Mouse (Mus musculus): Measurements from ENCODE around the gene AL731706.2. TPM values are rescaled to one million over a fixed set of nuclear protein-coding genes. Genes with fewer than 3 reads are reported as not detected.
"Not testable (repeated sequence)": the region's sequence is repeated elsewhere in the genome, so short reads cannot be mapped to it uniquely, and the experiment has no call there.

Gene AL731706.2
- polyA plus RNA-seq, 1 experiment = 21.8 TPM

GRCm38 (mm10) chr2:136891951-136892371 is 6.5 kb upstream of the AL731706.2 start:
- TF ChIP-seq POLR2AphosphoS2 (IDR thresholded peaks at IDR 0.05; ENCODE audit: insufficient read length, low read depth) = peak; percentile 57
- TF ChIP-seq MYOD1 (IDR thresholded peaks at IDR 0.05; ENCODE audit: control insufficient read depth in 1 of 3, insufficient read length in 2 of 3, low read depth in 2 of 3) = no peak
- no peak for TF ChIP-seq MYOG (IDR thresholded peaks at IDR 0.05; ENCODE audit: control insufficient read depth in 1 of 3, insufficient read depth in 1 of 3, insufficient read length in 2 of 3, low read depth in 2 of 3)
- TF ChIP-seq TCF3 (IDR thresholded peaks at IDR 0.05; ENCODE audit: insufficient read length, low read depth) = no peak
- no peak for TF ChIP-seq REST (IDR thresholded peaks at IDR 0.05; ENCODE audit: insufficient read depth, insufficient read length)
- TF ChIP-seq POLR2A (IDR thresholded peaks at IDR 0.05; ENCODE audit: insufficient read length, low read depth) = peak; percentile 61
- H3K27me3 ChIP-seq (ENCODE audit: control insufficient read depth, insufficient read depth, insufficient read length) = no peaks in the 10 kb centered on the region
- H3K4me2 ChIP-seq (ENCODE audit: low read depth) = peak overlapping the region; percentile 71
- peak overlapping the region; percentile 51 for H3ac ChIP-seq (ENCODE audit: control insufficient read depth, insufficient read length)
- H3K36me3 ChIP-seq (ENCODE audit: control insufficient read depth, insufficient read depth) = no peaks in the 10 kb centered on the region
- peak overlapping the region; percentile 38 for H3K4me3 ChIP-seq
- H3K79me2 ChIP-seq (ENCODE audit: control insufficient read depth, insufficient read depth) = peaks cover 37% of the 10 kb centered on the region

- Histone ChIP-seq H3K36me3 (ENCODE audit: control insufficient read depth, insufficient read depth) (no peaks in the 10 kb centered on the region), H3ac (ENCODE audit: control insufficient read depth, insufficient read length) (peak within 1 kb of the TSS; percentile 51), H3K79me2 (ENCODE audit: control insufficient read depth, insufficient read depth) (peaks cover 37% of the 10 kb centered on the region), H3K4me3 (peak within 1 kb of the TSS; percentile 38), H3K27me3 (ENCODE audit: control insufficient read depth, insufficient read depth, insufficient read length) (no peaks in the 10 kb centered on the region), H3K4me2 (ENCODE audit: low read depth) (peak within 1 kb of the TSS; percentile 86)
- no peak for TF ChIP-seq TCF3 (IDR thresholded peaks at IDR 0.05; ENCODE audit: insufficient read length, low read depth)
- no peak for TF ChIP-seq TCF12 (IDR thresholded peaks at IDR 0.05; ENCODE audit: insufficient read depth, poor library complexity, severe bottlenecking)
- TF ChIP-seq MYOD1 (IDR thresholded peaks at IDR 0.05; ENCODE audit: control insufficient read depth in 1 of 3, insufficient read length in 2 of 3, low read depth in 2 of 3) = no peak
- no peak for TF ChIP-seq USF1 (IDR thresholded peaks at IDR 0.05; ENCODE audit: low read depth)
- no peak for TF ChIP-seq REST (IDR thresholded peaks at IDR 0.05; ENCODE audit: insufficient read depth, insufficient read length)
- peak; percentile 43 for TF ChIP-seq SRF (IDR thresholded peaks at IDR 0.05; ENCODE audit: control insufficient read depth, insufficient read length, low read depth)
- peak in 1 of 3 experiments; percentile 15 for TF ChIP-seq MYOG (IDR thresholded peaks at IDR 0.05; ENCODE audit: control insufficient read depth in 1 of 3, insufficient read depth in 1 of 3, insufficient read length in 2 of 3, low read depth in 2 of 3)
- peak; percentile 86 for TF ChIP-seq POLR2AphosphoS2 (IDR thresholded peaks at IDR 0.05; ENCODE audit: insufficient read length, low read depth)
- peak; percentile 88 for TF ChIP-seq POLR2A (IDR thresholded peaks at IDR 0.05; ENCODE audit: insufficient read length, low read depth)
- TF ChIP-seq CEBPB (IDR thresholded peaks at IDR 0.05; ENCODE audit: insufficient read depth, poor library complexity, severe bottlenecking) = no peak
- TF ChIP-seq E2F4 (IDR thresholded peaks at IDR 0.05; ENCODE audit: insufficient read depth) = no peak
- no peak for TF ChIP-seq MAX (IDR thresholded peaks at IDR 0.05; ENCODE audit: low read depth)
Observed at GRCm38 (mm10) chr2:136891068-136891950, 5.8 kb upstream of the AL731706.2 start, which contains the start of the genes Slx4ip, AL731706.1 and Mkks. Gene Slx4ip, plus strand, starts transcription at chr2:136891218. Gene AL731706.1, minus strand, starts transcription at chr2:136891389. Gene Mkks, minus strand, starts transcription at chr2:136891389.

DNA sequence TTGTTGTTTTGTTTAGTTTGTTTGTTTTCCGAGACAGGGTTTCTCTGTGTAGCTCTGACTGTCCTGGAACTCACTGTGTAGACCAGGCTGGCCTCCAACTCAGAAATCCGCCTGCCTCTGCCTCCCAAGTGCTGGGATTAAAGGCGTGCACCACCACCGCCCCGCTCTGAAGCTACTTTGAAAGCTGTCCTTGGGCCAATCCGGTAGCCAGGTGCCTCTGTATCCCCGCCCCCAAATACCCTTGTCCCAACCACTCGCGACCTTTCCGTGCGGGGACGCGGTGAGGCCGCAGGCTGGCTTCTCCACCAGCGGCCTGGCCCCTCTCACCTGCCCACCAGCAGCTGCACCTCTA is 5.2 kb upstream of the AL731706.2 start:
- H3K79me2 ChIP-seq (ENCODE audit: control insufficient read depth, insufficient read depth) = peaks cover 37% of the 10 kb centered on the region
- peak; percentile 41 for TF ChIP-seq E2F4 (IDR thresholded peaks at IDR 0.05; ENCODE audit: insufficient read depth)
- TF ChIP-seq MYOD1 (IDR thresholded peaks at IDR 0.05; ENCODE audit: control insufficient read depth in 1 of 3, insufficient read length in 2 of 3, low read depth in 2 of 3) = peak in 1 of 3 experiments; percentile 20
- not testable (repeated sequence) for H3K27me3 ChIP-seq (ENCODE audit: control insufficient read depth, insufficient read depth, insufficient read length)

DNA sequence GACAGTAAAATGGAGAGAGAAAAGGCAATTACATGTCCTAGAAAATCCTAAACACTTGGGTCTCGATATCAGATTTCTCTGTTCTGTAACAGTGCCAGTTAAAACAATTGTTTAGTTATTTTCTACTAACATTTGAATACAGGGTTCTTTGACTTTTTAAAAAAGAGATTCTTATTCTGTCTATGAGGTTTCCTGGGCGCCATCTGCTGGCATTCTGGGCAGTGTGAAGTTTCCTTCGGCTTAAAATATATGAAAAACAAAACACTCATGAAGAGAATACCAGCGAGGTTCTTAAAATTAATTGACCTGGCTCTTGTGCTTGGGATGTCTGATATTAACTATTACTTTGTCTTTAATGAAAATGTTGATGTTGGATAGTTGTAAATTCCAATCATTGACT is 1.4 kb upstream of the AL731706.2 start:
- peaks cover 30% of the 10 kb centered on the region for H3K36me3 ChIP-seq (ENCODE audit: control insufficient read depth, insufficient read depth)
- no peak overlapping the region for H3K4me3 ChIP-seq
- peaks cover 33% of the 10 kb centered on the region for H3K79me2 ChIP-seq (ENCODE audit: control insufficient read depth, insufficient read depth)
- TF ChIP-seq USF1 (IDR thresholded peaks at IDR 0.05; ENCODE audit: low read depth) (no peak), TCF12 (IDR thresholded peaks at IDR 0.05; ENCODE audit: insufficient read depth, poor library complexity, severe bottlenecking) (no peak), REST (IDR thresholded peaks at IDR 0.05; ENCODE audit: insufficient read depth, insufficient read length) (no peak), TCF3 (IDR thresholded peaks at IDR 0.05; ENCODE audit: insufficient read length, low read depth) (no peak), MYOG (IDR thresholded peaks at IDR 0.05; ENCODE audit: control insufficient read depth in 1 of 3, insufficient read depth in 1 of 3, insufficient read length in 2 of 3, low read depth in 2 of 3) (no peak), E2F4 (IDR thresholded peaks at IDR 0.05; ENCODE audit: insufficient read depth) (no peak), POLR2A (IDR thresholded peaks at IDR 0.05; ENCODE audit: insufficient read length, low read depth) (no peak), POLR2AphosphoS2 (IDR thresholded peaks at IDR 0.05; ENCODE audit: insufficient read length, low read depth) (no peak), SRF (IDR thresholded peaks at IDR 0.05; ENCODE audit: control insufficient read depth, insufficient read length, low read depth) (no peak), MAX (IDR thresholded peaks at IDR 0.05; ENCODE audit: low read depth) (no peak), MYOD1 (IDR thresholded peaks at IDR 0.05; ENCODE audit: control insufficient read depth in 1 of 3, insufficient read length in 2 of 3, low read depth in 2 of 3) (no peak), CEBPB (IDR thresholded peaks at IDR 0.05; ENCODE audit: insufficient read depth, poor library complexity, severe bottlenecking) (no peak)
- no peaks in the 10 kb centered on the region for H3K27me3 ChIP-seq (ENCODE audit: control insufficient read depth, insufficient read depth, insufficient read length)
- no peak overlapping the region for H3ac ChIP-seq (ENCODE audit: control insufficient read depth, insufficient read length)
- H3K4me2 ChIP-seq (ENCODE audit: low read depth) = no peak overlapping the region

More for the DNA sequence above, 5.2 kb upstream of the AL731706.2 start:
- H3K36me3 ChIP-seq (ENCODE audit: control insufficient read depth, insufficient read depth) = not testable (repeated sequence)
- Histone ChIP-seq H3K4me3 (peak overlapping the region; percentile 38), H3ac (ENCODE audit: control insufficient read depth, insufficient read length) (peak overlapping the region; percentile 51), H3K4me2 (ENCODE audit: low read depth) (peak overlapping the region; percentile 86)
